Mouse (Mus musculus) kidney, embryonic 16.5 days (tissue): ENCODE measurements around the gene Magea5. TPM values are rescaled to one million over a fixed set of nuclear protein-coding genes. Genes with fewer than 3 reads are reported as not detected.
"Not testable (repeated sequence)": the region's sequence is repeated elsewhere in the genome, so short reads cannot be mapped to it uniquely, and the experiment has no call there.

Source experiments
- ATAC-seq: fragments of 200-750 bp; cut with Nextera tagmentation; 2 replicates; pipeline ENCODE4 v1.8.0; 2017; ENCODE audit warnings: moderate TSS enrichment; ENCODE audit not compliant: low FRiP score, low TSS enrichment
- H3K27ac ChIP-seq: fragments of 300-500 bp; sonication (generic); 2 replicates; pipeline ENCODE4 v1.5.1; 2014; ENCODE audit warnings: low read length
- H3K27me3 ChIP-seq: fragments of 300-500 bp; sonication (generic); 2 replicates; pipeline ENCODE4 v1.6.1; 2014; ENCODE audit warnings: low read length, control low read depth, mixed read lengths; ENCODE audit not compliant: insufficient read depth
- H3K36me3 ChIP-seq: fragments of 300-500 bp; sonication (generic); 2 replicates; pipeline ENCODE4 v1.6.1; 2014; ENCODE audit warnings: low read length, control low read depth, mixed read lengths; ENCODE audit not compliant: insufficient read depth
- H3K4me1 ChIP-seq: fragments of 300-500 bp; sonication (generic); 2 replicates; pipeline ENCODE4 v1.6.1; 2014; ENCODE audit warnings: low read length, control low read depth, mixed read lengths; ENCODE audit not compliant: insufficient read depth
- H3K4me2 ChIP-seq: fragments of 300-500 bp; sonication (generic); replicated peaks from 2 replicates; pipeline ENCODE4 v1.6.1; 2014; ENCODE audit warnings: low read depth, low read length
- H3K4me3 ChIP-seq: fragments of 300-500 bp; sonication (generic); 2 replicates; pipeline ENCODE4 v1.5.1; 2014; ENCODE audit warnings: mild to moderate bottlenecking, low read length
- H3K9ac ChIP-seq: fragments of 300-500 bp; sonication (generic); replicated peaks from 2 replicates; pipeline ENCODE4 v1.6.1; 2014; ENCODE audit warnings: low read length
- H3K9me3 ChIP-seq: fragments of 300-500 bp; sonication (generic); 2 replicates; pipeline ENCODE4 v1.6.1; 2016; ENCODE audit warnings: low read length, control low read depth
- WGBS: fragments of 180-500 bp; shearing (Covaris S2); extraction: QIAGEN DNeasy Blood & Tissue Kit; methylation state at CpG from one replicate; pipeline ENCODE4 v1.1.7; 2014; 5-methylcytosine and 5-hydroxymethylcytosine counted together
- polyA plus RNA-seq: library from polyadenylated mRNA; unstranded; fragments of >200 nt; fragmentation: Nextera tagmentation; extraction: Ambion mirVana; gene quantifications from 2 replicates; pipeline ENCODE4 v1.2.1, GENCODE M21; 2015

The Magea5 gene
- not detected in 2 replicates for polyA plus RNA-seq

- not testable (repeated sequence) for H3K4me1 ChIP-seq, H3K27ac ChIP-seq, H3K27me3 ChIP-seq, H3K9me3 ChIP-seq, ATAC-seq, H3K4me3 ChIP-seq, H3K36me3 ChIP-seq, H3K9ac ChIP-seq, H3K4me2 ChIP-seq
- WGBS, result 87% methylated on average over 13 of the region's 16 CpGs
Measured at GRCm38 (mm10) chrX:155063045-155063444, at the start of gene Magea5. Gene Magea5, minus strand, starts transcription at chrX:155063145.

GRCm38 (mm10) chrX:155098024-155098423 lies 35.1 kb upstream of the Magea5 start:
- ATAC-seq, result no peak
- Histone ChIP-seq H3K4me2 (no peak overlapping the region), H3K36me3 (no peaks in the 10 kb centered on the region), H3K9ac (no peak overlapping the region), H3K27me3 (no peaks in the 10 kb centered on the region), H3K27ac (no peak overlapping the region), H3K9me3 (no peaks in the 10 kb centered on the region), H3K4me1 (no peaks in the 10 kb centered on the region), H3K4me3 (no peak overlapping the region)

- ATAC-seq, H3K9ac ChIP-seq, H3K27me3 ChIP-seq, H3K4me1 ChIP-seq, H3K9me3 ChIP-seq, H3K27ac ChIP-seq, H3K36me3 ChIP-seq, H3K4me2 ChIP-seq, H3K4me3 ChIP-seq: not testable (repeated sequence)
- WGBS, result 87% methylated on average over 3 of the region's 4 CpGs
Measured at GRCm38 (mm10) chrX:155093566-155093965, 30.6 kb upstream of the Magea5 start, which contains the start of gene Magea2. Gene Magea2, minus strand, starts transcription at chrX:155093666.

GRCm38 (mm10) chrX:155089693-155090092 lies 26.7 kb upstream of the Magea5 start, which contains the start of gene Magea1:
Gene Magea1, minus strand, starts transcription at chrX:155089793.
- not testable (repeated sequence) for H3K9me3 ChIP-seq, H3K4me1 ChIP-seq, ATAC-seq, H3K36me3 ChIP-seq, H3K9ac ChIP-seq, H3K27me3 ChIP-seq, H3K4me2 ChIP-seq, H3K4me3 ChIP-seq, H3K27ac ChIP-seq
- WGBS, result 100% methylated on average over 1 of the region's 2 CpGs

Other genes starting within 250 kb of the Magea5 start
- gene Cldn34b1, start 172.9 kb downstream of the Magea5 start, polyA plus RNA-seq, result not detected in 2 replicates
- not detected in 2 replicates for gene Magea6, start 127.2 kb downstream of the Magea5 start, polyA plus RNA-seq
- not detected in 2 replicates for gene Magea3, start 113.6 kb downstream of the Magea5 start, polyA plus RNA-seq
- not detected in 2 replicates for gene Magea8, start 67.3 kb downstream of the Magea5 start, polyA plus RNA-seq
- not detected in 2 replicates for gene Magea1, start 26.6 kb upstream of the Magea5 start, polyA plus RNA-seq
- gene Magea2, start 30.5 kb upstream of the Magea5 start, polyA plus RNA-seq, result not detected in 2 replicates
- gene Cldn34b2, start 65.3 kb upstream of the Magea5 start, polyA plus RNA-seq, result not detected in 2 replicates
- gene Sat1, start 153.3 kb upstream of the Magea5 start, polyA plus RNA-seq, result 207 and 217 TPM in 2 replicates
- gene Acot9, start 199.3 kb upstream of the Magea5 start, polyA plus RNA-seq, result 38.4 and 43.5 TPM in 2 replicates